Mouse (Mus musculus) heart, postnatal 10 days (tissue): ENCODE results near the gene Cdcp1. TPM values are rescaled to one million over a fixed set of nuclear protein-coding genes. Genes with fewer than 3 reads are reported as not detected.
A peak's percentile ranks its signal among the peaks of the same experiment; 100 is the strongest.

ENCODE experiments used
- DNase-seq, 2 experiments: peaks; one replicate each; pipeline ENCODE4 v3.0.0; 2021
- intact Hi-C: fragments of 180-260 bp; cut with DNase I; formaldehyde crosslinking; loops from one replicate; pipeline ENCODE4 v1.15.1; 2025
- total RNA-seq, 2 experiments: library from RNA; stranded (reverse); gene quantifications; 2 replicates each; pipeline ENCODE4 v1.2.3; 2021

Gene Cdcp1
- total RNA-seq, 2 experiments from 2014 or later: 0.07 to 0.20 TPM

- intact Hi-C loops: loop anchor here (5.0 kb wide), 1 partner anchor 350 kb away; no protein-coding TSS in a partner anchor
These were observed 58.9 kb downstream of the Cdcp1 start for GRCm38 (mm10) chr9:123156910-123157361.

DNA sequence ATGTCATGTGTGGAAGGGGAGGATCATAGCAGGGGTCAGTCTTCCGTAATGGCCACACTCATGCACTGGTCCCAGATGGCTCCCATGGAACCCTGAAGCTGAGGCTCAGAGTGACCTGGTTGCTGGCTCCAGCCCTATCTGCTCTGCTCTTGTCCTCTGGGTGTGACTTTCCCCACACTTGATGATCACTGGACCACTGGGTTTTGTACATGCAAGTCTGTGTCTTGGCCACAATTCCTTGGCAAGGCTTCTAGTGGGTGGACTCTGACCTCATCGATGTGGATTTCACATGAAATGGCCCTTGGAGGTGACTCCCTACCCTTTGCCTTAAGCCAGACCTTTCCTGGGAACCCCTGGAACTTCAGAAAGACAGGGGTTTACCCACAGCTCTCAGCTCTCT is 62.7 kb downstream of the Cdcp1 start:
- DNase-seq: peak; percentile 64 to 66
- intact Hi-C loops: loop anchor here (5.0 kb wide), 1 partner anchor 364 kb away; no protein-coding TSS in a partner anchor

More at GRCm38 (mm10) chr9:123156910-123157361, 58.9 kb downstream of the Cdcp1 start:
- peak; percentile 75 to 80 for DNase-seq

DNA sequence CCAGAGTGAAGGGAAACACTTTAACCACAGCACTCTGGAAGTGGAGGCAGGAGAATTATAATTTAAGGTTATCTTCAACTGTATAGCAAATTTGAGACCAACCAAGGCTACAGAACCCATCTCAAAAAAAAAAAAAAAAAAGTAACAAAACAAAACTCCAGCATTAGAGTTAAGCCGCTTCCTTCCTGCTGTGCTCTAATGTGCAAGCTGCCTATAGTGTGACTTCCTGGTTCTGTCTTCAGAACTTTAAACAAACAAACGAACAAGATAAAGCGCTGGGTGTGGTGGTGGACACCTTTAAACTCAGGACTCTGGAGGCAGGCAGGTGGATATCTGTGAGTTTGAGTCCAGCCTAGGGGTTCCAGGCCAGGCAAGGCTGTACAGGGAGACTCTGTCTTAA is 63.8 kb downstream of the Cdcp1 start:
- DNase-seq: no peak

DNA sequence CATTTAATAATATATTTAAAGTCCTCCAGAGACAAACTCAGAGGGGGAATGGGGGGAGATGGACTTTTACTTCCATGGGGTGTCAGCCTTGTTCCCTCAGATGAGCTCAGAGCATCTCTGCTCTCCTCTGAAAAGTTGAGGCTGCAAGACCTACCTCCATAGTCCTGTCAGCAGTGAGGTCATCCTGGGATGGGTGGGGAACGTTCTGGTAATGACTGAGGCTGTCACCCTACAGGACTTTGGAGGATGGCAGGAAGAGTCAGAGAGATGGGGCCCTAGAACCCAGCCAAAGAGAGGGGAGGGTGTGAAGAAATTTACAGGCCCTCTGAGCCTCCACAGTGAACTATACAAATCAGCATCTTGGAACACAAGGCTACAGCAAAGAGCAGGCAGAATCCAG is 64.3 kb downstream of the Cdcp1 start:
- intact Hi-C loops: loop anchor here (5.0 kb wide), 1 partner anchor 366 kb away; no protein-coding TSS in a partner anchor
- peak in 1 of 2 experiments; percentile 40 for DNase-seq

More for the DNA sequence above, 63.8 kb downstream of the Cdcp1 start:
- intact Hi-C loops: loop anchor here (5.0 kb wide), 1 partner anchor 365 kb away; no protein-coding TSS in a partner anchor

DNA sequence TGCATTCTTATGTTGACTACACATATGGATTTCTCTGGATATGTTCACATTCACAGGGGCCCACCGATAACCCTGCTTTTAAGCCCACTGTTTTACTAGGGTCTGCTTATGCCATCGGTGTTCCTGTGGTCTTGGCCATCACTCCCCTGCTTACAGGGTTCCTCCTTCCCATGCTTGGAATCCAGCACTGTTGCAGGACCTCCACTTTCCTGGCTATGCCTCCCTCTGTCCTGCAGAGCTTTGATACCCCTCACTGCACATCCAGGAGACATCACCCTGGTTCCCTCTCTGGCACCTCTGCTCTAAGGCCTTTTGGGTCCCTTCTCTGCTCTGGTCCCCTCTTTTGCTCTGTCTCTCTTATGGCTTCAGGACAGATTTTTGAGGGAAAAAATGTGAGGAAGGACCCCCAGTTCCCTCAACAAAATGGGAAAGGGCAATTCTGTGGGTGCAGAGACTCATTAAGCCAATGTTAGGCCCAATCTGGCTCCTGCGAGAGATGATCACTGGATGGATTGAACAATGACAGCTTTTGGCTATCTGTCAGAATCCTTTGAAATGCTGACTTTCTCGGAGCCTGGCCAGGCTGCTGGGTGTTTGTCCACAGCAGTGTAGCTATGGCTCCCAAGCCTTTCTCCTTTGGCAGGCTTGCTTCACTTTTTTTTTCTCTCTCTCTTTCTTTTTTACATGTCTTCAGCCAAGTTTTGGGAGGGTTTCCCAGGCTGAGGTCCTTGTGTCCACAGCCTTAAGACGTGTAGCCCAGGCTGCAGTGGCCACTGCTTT is 65.4 kb downstream of the Cdcp1 start, which contains the start of gene Clec3b:
Gene Clec3b, plus strand, starts transcription at position 706 of the 780 bp plus-strand sequence.
- peak; percentile 74 to 82 for DNase-seq
- intact Hi-C loops: loop anchor here (5.0 kb wide), 1 partner anchor 367 kb away; no protein-coding TSS in a partner anchor

GRCm38 (mm10) chr9:123148430-123148829 is 67.4 kb downstream of the Cdcp1 start:
- DNase-seq: peak; percentile 72 to 76
- intact Hi-C loops: no loop called here

- intact Hi-C loops: no loop called here
These were observed 75.8 kb downstream of the Cdcp1 start for GRCm38 (mm10) chr9:123139887-123140614.

DNA sequence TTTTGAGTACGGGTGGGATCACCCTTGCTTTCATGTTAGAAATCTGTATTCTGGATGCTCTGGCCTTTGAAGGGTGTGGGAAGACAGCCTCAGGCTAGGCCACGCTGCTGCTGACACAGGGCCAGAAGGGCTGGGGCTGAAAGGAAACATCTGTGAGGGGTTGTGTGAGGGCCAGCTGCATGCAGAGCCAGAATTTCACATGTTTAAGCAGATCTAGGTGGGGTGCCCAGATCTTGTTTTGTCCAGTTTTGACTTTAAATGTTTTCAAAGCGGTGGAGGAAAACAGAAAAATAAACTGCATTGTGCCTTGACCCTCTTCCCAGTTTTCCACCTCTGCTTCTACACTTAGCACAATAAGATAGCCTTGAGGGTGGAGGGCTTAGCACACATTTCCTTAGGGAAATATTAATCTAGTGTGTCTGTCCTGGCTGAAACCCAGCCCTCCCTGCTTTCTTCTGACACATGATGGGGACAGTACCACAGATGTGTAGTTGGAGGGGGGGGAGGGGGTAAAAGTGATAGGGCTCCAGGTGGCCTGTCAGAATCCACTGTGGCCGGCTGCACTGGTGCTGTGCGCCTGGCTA is 76.9 kb downstream of the Cdcp1 start:
- DNase-seq: peak; percentile 85 to 87
- intact Hi-C loops: no loop called here

More at GRCm38 (mm10) chr9:123139887-123140614, 75.8 kb downstream of the Cdcp1 start:
- no peak for DNase-seq

DNA sequence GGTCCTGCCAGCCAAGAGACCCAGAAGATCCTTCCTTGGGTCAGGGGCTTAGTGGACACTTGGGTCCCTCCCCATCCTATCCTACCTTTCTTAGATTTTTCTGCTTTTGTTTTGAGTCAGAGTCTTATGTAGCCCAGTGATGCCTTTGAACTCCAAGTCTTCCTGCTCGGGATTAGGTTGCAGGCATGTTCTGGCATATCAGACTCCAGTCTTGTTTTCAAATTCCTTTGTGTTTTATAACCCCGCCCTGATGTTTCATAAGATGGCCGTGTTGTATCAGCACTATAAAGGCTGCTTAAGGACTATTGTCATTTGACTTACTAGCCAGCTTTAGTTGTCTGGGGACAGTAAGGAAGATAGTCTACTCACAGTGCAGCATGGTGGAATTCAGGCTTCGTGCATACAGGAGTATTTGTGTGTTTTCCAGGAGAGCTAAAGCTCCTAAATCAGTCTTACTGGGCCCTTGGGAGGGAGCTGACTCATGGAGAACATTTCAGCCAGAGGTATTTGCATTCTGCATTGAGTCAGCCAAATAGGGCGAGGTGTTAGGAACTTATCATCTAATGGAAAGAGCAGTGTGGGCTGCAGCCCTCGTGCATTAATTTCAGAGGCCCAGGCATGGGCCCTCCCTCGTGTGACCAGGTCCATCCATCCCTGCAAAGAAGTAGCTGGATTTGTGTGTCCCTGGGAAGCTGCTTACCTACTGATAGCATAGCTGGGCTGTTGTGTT is 78.7 kb downstream of the Cdcp1 start:
- intact Hi-C loops: no loop called here
- peak; percentile 51 to 61 for DNase-seq

- intact Hi-C loops: no loop called here
- DNase-seq: no peak
These were observed 82.8 kb downstream of the Cdcp1 start for GRCm38 (mm10) chr9:123132994-123133393.

- intact Hi-C loops: no loop called here
- DNase-seq: no peak
These were observed 88.2 kb downstream of the Cdcp1 start for GRCm38 (mm10) chr9:123127663-123128062.

DNA sequence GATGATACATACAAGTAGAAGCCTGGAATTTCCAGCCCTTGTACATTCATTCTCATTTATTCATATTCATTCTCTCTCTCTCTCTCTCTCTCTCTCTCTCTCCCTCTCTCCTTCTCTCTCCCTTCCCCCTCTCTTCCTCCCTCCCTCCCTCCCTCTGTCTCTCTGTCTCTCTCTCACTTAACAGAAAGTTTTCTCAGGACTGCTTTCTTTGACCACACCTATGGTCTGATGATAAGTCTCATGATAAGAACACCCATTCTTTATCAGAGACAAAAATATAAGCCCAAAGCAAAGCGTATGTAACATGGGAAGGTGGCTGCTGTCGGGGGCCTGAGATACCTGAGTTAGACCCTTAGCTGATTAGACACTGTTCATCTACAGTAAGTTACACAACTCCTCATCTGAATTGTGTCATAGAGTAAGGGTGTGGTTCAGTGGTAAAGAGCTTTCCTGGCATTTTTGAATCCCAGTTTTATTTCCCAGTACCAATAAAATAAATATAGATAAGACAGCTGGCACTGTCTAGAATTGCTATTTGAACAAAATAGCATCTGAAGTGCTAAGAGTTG is 91.3 kb downstream of the Cdcp1 start:
- intact Hi-C loops: no loop called here
- DNase-seq: no peak

DNA sequence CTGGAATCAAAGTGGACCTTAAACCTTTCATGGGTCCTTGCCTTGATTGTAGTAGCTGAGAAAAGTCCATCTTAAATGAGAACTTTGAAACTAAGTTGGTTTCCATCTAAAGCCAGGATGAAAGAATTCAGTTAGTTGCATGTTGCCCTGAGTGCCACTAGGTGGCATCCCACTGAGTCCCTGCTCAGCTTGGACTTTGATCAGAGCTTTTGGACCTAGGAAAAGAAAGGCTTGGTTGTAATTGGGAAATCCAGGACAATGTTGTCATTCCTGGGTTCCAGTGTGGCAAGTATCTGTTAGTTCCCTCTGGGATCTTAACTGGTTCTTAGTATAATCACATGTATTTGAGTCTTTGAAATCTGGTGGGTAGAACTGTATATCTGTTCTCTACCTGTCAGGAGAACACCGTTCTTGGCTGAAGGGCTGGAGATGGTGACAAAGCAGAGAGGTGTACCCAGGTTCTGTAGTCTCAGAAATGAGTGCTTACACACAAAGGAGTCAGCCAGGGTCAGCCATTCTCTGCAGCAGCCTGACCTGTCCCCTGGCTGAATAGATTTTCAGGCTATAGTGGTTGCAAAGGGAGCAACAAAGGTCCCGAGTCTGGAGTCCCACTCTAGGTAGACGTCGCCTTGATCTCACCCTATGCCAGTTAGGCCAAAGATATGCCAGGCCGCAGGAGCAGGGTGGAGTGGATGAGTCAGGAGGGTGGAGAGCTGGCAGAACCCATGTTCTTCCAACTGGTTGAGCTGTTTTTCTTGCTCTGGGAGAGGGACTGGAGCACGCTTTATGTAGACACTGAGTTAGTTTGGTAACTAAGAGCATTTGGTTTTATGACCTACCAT is 92.0 kb downstream of the Cdcp1 start:
- peak; percentile 33 to 44 for DNase-seq
- intact Hi-C loops: no loop called here

GRCm38 (mm10) chr9:123123017-123123416 is 92.8 kb downstream of the Cdcp1 start:
- intact Hi-C loops: no loop called here
- DNase-seq: no peak

Other genes with a start within 250 kb of the Cdcp1 start
- gene Tmem42, start 194.7 kb downstream of the Cdcp1 start, total RNA-seq: 10 to 100 TPM; 12.3 to 12.4 TPM
- not detected for gene Tgm4, start 181.3 kb downstream of the Cdcp1 start, total RNA-seq
- gene Zdhhc3, start 102.8 kb downstream of the Cdcp1 start, total RNA-seq: 10 to 100 TPM; 50.7 to 53.5 TPM
- gene Exosc7, start 102.8 kb downstream of the Cdcp1 start, total RNA-seq: 10 to 100 TPM; 23.0 to 29.2 TPM
- gene Clec3b, start 65.1 kb downstream of the Cdcp1 start, total RNA-seq: 10 to 100 TPM; 69.1 to 72.0 TPM
- 10 to 100 TPM; 15.9 to 16.6 TPM for gene Tmem158, start 44.7 kb upstream of the Cdcp1 start, total RNA-seq
- 10 to 100 TPM; 49.8 to 50.8 TPM for gene Lars2, start 150.9 kb upstream of the Cdcp1 start, total RNA-seq